ENCODE assay signal across 10 mouse cellular contexts in the genomic region with DNA sequence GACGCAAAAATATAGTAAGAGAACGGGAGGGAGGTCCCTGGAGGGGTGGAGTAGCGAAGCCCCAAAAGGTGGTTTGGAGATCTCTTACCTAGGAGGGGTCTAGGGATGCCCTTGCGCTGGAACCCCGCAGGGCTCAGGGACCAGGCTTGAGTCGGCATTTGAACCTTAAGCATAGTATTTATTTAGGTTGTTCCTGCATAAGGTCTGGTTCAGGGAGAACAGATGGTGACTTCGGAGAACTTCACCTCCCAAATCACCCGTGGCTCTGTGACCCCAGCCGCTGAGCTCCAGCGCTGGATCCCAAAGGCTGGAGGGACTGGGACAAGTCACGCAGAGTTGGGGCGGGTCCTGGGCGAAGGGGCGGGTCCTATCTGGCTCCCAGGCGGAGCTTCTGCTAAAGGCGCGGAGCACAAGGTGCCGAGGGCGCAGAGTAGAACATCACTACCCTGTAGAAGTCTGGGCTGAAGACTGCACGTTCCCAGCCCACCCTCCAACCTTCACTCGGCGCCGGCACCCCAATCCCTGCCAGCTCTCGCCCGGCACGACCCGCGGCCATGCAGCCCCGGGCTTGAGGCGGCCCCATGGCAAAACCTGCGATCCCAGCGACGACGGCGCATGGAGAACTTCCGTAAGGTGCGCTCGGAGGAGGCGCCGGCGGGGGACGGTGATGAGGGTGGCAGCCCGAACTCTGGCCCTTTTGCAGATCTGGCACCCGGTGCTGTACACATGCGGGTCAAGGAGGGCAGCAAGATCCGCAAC. TPM values are rescaled to one million over a fixed set of nuclear protein-coding genes. Genes with fewer than 3 reads are reported as not detected.
DNase-seq lines count a peak whose midpoint lies in the region; ATAC-seq and TF ChIP-seq lines count a peak whose summit lies in the region.
"Had no signal": no experiment of that assay in that cellular context is flagged by ENCODE, and none has a peak within 500 bp of the region (broad histone marks: within the 10 kb centered on the region; RNA-seq: fewer than 3 reads in every experiment).

Gene Rpp25, plus strand, starts transcription at position 405 of the 759 bp plus-strand sequence.

- H3K4me2 ChIP-seq in embryonic facial prominence, embryonic 12.5 days (replicated peaks) = peak within 1 kb of the TSS; percentile 82
- peak within 1 kb of the TSS; percentile 80 for H3K4me2 ChIP-seq in neural tube, embryonic 12.5 days (replicated peaks)

- H3K4me3 ChIP-seq in embryonic facial prominence, embryonic 12.5 days = peak within 1 kb of the TSS; percentile 42
- peak within 1 kb of the TSS; percentile 3 for H3K4me3 ChIP-seq in kidney, adult 2 months (ENCODE audit: insufficient read depth, low read depth, low read length)
- peak within 1 kb of the TSS; percentile 39; the same call in 1 of the 2 replicates for H3K4me3 ChIP-seq in liver, adult 2 months (ENCODE audit: insufficient read depth, low read depth, low read length)
- H3K4me3 ChIP-seq in neural tube, embryonic 12.5 days = peak within 1 kb of the TSS; percentile 36

- TF ChIP-seq CTCF in kidney, adult 2 months (conservative IDR thresholded peaks at IDR 0.05; ENCODE audit: insufficient read depth, insufficient read length, low read depth, low read length) = no peak
- no peak for TF ChIP-seq CTCF in liver, adult 2 months (IDR thresholded peaks at IDR 0.05; ENCODE audit: low read depth, low read length)

- H3K27me3 ChIP-seq in embryonic facial prominence, embryonic 12.5 days = peaks cover 75% of the 10 kb centered on the region
- no peaks in the 10 kb centered on the region; the same call in 1 of the 2 replicates for H3K27me3 ChIP-seq in kidney, adult 2 months (replicated peaks; ENCODE audit: control insufficient read depth, insufficient read depth, low read length)
- H3K27me3 ChIP-seq in liver, adult 2 months (ENCODE audit: control insufficient read depth, insufficient read depth, low read length) = peaks cover 6% of the 10 kb centered on the region
- H3K27me3 ChIP-seq in neural tube, embryonic 12.5 days (replicated peaks) = peaks cover 64% of the 10 kb centered on the region
- H3K27me3 ChIP-seq: CH12.LX had no signal

- ATAC-seq in embryonic facial prominence, embryonic 12.5 days (ENCODE audit: insufficient number of reproducible peaks, insufficient read depth, low FRiP score, low TSS enrichment) = peak; percentile 82
- peak; percentile 55; the same call in 1 of the 2 replicates for ATAC-seq in neural tube, embryonic 12.5 days (ENCODE audit: low FRiP score, low read depth)

- peak in 1 of 2 experiments; percentile 22 for DNase-seq in layer of hippocampus, adult 8-10 months (ENCODE audit: low spot score in 2 of 2)
- DNase-seq in layer of hippocampus, adult 9-10 months (ENCODE audit: low spot score) = no peak
- DNase-seq in heart, adult 9 months (ENCODE audit: low spot score in 2 of 2) = peak; percentile 52 to 74
- peak; percentile 73 for DNase-seq in kidney, adult 2 months
- DNase-seq in liver, adult 2 months (ENCODE audit: extremely low read depth, low read depth, low spot score) = no peak
- peak; percentile 55 to 66 for DNase-seq in urinary bladder, postnatal 4 days (ENCODE audit: low spot score in 2 of 2)

- no peaks in the 10 kb centered on the region for H3K79me2 ChIP-seq in liver, adult 2 months (ENCODE audit: control insufficient read depth, insufficient read depth, low read length)

- H3K9me3 ChIP-seq in embryonic facial prominence, embryonic 12.5 days = no peaks in the 10 kb centered on the region
- no peaks in the 10 kb centered on the region for H3K9me3 ChIP-seq in neural tube, embryonic 12.5 days

- H3K9ac ChIP-seq in embryonic facial prominence, embryonic 12.5 days = peak within 1 kb of the TSS; percentile 37
- no peak within 1 kb of the TSS for H3K9ac ChIP-seq in liver, adult 2 months (ENCODE audit: low read depth, low read length)
- H3K9ac ChIP-seq in neural tube, embryonic 12.5 days = peak within 1 kb of the TSS; percentile 47

- no peak within 1 kb of the TSS for H3K27ac ChIP-seq in embryonic facial prominence, embryonic 12.5 days
- no peak within 1 kb of the TSS for H3K27ac ChIP-seq in kidney, adult 2 months (ENCODE audit: insufficient read depth, low read depth, low read length)
- no peak within 1 kb of the TSS for H3K27ac ChIP-seq in liver, adult 2 months (replicated peaks; ENCODE audit: insufficient read depth, low read depth, low read length)
- H3K27ac ChIP-seq in neural tube, embryonic 12.5 days = no peak within 1 kb of the TSS

- no peaks in the 10 kb centered on the region for H3K36me3 ChIP-seq in embryonic facial prominence, embryonic 12.5 days
- H3K36me3 ChIP-seq in kidney, adult 2 months (ENCODE audit: control insufficient read depth, insufficient read depth, low read length) = no peaks in the 10 kb centered on the region
- H3K36me3 ChIP-seq in liver, adult 2 months (ENCODE audit: control insufficient read depth, insufficient read depth, low read length) = no peaks in the 10 kb centered on the region
- H3K36me3 ChIP-seq in neural tube, embryonic 12.5 days = no peaks in the 10 kb centered on the region

- WGBS in embryonic facial prominence, embryonic 12.5 days = under 1% methylated on average over 46 of the region's 46 CpGs
- 2% methylated on average over 46 of the region's 46 CpGs for WGBS in kidney, adult 2 months
- under 1% methylated on average over 46 of the region's 46 CpGs for WGBS in liver, adult 2 months
- WGBS in neural tube, embryonic 12.5 days = under 1% methylated on average over 46 of the region's 46 CpGs

- H3K4me1 ChIP-seq in embryonic facial prominence, embryonic 12.5 days = peaks cover 28% of the 10 kb centered on the region
- H3K4me1 ChIP-seq in kidney, adult 2 months (ENCODE audit: control insufficient read depth, insufficient read depth, low read length) = peaks cover 3% of the 10 kb centered on the region; the same call in 1 of the 2 replicates
- no peaks in the 10 kb centered on the region for H3K4me1 ChIP-seq in liver, adult 2 months (ENCODE audit: control insufficient read depth, insufficient read depth, low read length)
- H3K4me1 ChIP-seq in neural tube, embryonic 12.5 days = peaks cover 51% of the 10 kb centered on the region

- no peak for TF ChIP-seq POLR2A in kidney, adult 2 months (IDR thresholded peaks at IDR 0.05; ENCODE audit: low read depth, low read length)
- TF ChIP-seq POLR2A in liver, adult 2 months (IDR thresholded peaks at IDR 0.05; ENCODE audit: extremely low read depth, insufficient read depth, low read length) = no peak

RNA-seq across cellular contexts. Expression of gene Rpp25, which starts in this region (rescaled TPM):
- 10 to 100 TPM in 3 of 4 experiments, 1 to 10 TPM in 1; 9.1 to 11.8 (median 10.3) TPM for total RNA-seq in layer of hippocampus, adult 8-10 months (2022)
- 0.89 and 1.6 TPM in 2 replicates for polyA plus RNA-seq in embryonic facial prominence, embryonic 12.5 days (2016; fragmentation: Nextera tagmentation; extraction: Ambion mirVana)
- polyA plus RNA-seq in kidney, adult 2 months (2012; rRNA removed) = 0.36 and 0.94 TPM in 2 replicates
- not detected in 2 replicates for total RNA-seq in liver, adult 2 months (2014; rRNA removed)
- polyA plus RNA-seq in liver, adult 2 months (2012; rRNA removed) = not detected in 2 replicates
- 12.4 and 13.3 TPM in 2 replicates for polyA plus RNA-seq in neural tube, embryonic 12.5 days (2016; fragmentation: Nextera tagmentation; extraction: Ambion mirVana)
- total RNA-seq: gastrocnemius, adult 8-10 months had no signal

Comparison
In these comparisons a context has a peak if more than half of its experiments do, and no peak if none do; other contexts are left out.
1. RNA of gene Rpp25 (total RNA-seq): 9.1 to 11.8 TPM in layer of hippocampus, adult 8-10 months; not detected in liver, adult 2 months; every median in the first group is over 10 times any median in the second.
2. Peak in DNase-seq and H3K4me3 ChIP-seq in kidney, adult 2 months; RNA of the gene not detected or under 1 TPM.
3. DNase-seq: peak in heart, adult 9 months (2 of 2) and urinary bladder, postnatal 4 days (2 of 2); none in layer of hippocampus, adult 9-10 months (single experiment) and liver, adult 2 months (single experiment).
4. Peak in every context shown above with its lines, with median percentiles within 50 percentile points of each other: H3K4me3 ChIP-seq.